Mouse (Mus musculus): ENCODE measurements around the gene Foxp1. TPM values are rescaled to one million over a fixed set of nuclear protein-coding genes. Genes with fewer than 3 reads are reported as not detected.
A peak's percentile ranks its signal among the peaks of the same experiment; 100 is the strongest.

Foxp1 gene
- total RNA-seq, 4 experiments from 2014 or later = 143 to 189 (median 162) TPM

DNA sequence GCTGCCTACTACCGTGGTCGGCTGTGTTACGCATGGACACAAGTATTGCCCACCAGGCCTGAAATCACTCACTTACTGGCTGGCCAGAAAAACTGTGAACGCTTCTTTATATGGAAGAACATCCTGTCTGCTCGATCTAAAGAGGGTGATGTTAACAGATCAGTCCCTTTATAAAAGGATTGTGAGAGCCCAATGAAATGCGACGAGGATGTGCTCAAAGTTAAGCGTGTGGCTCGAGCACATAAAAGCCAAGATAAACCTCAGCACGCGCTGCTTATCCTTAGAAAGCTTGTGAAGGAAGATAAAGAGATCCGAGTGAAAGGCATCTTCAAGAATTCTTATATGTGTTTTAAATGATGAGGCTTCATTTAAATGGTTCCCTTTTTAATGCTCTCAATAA is 126.8 kb downstream of the Foxp1 start:
- no peak for DNase-seq (ENCODE audit: low spot score in 2 of 2)

DNA sequence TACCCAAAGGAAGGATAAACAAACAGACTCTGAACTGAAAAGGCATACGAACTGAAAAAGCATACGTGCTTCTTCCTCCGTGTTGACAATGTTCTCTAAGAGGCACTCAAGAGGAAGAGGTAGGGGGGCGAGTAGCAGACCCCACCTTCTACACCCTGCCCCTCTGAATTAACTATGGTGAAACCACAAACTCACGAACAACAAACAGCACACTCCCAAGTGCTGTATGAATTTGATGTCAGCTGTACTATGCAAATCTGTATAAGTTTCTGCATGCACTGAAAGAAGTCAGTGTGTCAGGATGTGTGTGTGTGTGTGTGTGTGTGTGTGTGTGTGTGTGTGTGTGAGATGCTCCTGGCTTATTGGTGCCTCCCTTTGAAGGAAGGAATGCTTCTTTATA is 127.7 kb downstream of the Foxp1 start:
- no peak for DNase-seq (ENCODE audit: low spot score in 2 of 2)

DNA sequence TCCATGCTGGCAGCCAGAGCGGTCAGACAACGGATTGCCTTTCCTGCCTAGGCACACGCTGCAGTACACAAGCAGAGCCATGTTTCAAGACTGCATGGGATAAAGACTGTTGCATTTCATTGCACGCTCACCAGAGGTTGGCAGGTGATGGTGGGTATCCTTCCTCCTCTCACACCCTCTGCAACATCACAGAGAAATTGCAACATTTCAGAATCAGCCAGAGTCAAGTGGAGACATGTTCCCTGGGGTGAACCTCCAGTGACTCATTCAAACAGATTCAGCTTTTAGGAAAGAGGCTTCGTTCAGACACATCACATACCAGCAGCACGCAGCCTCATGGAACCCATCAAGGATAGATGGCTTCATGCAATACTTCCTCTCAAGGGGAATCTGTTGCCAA is 130.0 kb downstream of the Foxp1 start:
- DNase-seq (ENCODE audit: low spot score in 2 of 2) = no peak

DNA sequence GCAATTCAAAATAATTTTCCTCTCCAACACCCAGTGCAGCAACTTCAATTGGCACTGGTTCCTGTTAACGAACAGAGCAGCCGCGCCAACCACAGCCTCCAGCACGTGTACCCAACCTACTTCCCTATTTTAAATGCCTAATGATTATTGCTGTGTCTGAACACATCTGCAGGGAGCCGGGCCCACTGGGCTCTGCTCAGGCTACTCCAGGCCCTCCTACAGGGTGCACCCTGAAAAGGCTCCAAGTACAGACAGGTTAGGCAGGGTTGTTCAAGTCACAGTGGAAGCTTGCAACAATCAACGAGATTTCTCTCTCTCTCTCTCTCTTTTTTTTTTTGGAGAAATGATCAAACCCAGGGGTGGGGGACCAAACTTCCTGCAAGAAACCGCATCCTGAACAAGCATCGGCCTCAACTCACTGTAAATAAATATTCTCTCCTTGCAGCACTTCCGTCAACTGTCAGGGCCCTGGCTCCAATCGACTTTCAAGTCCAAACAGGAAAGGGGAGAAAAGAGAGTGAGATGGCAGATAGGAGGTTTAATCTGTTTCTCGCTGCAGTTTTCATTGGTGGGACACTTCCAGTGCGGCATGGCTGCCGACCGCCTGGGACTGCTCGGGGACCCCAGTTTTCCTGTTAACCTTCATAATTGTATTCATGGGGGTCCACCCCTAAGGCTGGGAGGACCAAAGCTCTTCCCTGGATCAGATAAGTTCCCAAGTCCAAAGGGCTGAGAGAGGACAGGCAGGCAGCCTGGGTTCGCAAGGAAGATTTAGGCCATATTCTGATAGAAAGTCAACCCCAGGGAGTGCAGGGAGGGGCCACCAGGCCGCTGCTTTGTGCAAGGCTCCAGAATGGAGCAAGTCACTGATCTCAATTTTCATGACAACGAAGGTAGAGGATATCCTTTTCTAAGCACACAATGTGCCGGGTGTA is 133.5 kb downstream of the Foxp1 start:
- DNase-seq (ENCODE audit: low spot score in 2 of 2) = no peak

DNA sequence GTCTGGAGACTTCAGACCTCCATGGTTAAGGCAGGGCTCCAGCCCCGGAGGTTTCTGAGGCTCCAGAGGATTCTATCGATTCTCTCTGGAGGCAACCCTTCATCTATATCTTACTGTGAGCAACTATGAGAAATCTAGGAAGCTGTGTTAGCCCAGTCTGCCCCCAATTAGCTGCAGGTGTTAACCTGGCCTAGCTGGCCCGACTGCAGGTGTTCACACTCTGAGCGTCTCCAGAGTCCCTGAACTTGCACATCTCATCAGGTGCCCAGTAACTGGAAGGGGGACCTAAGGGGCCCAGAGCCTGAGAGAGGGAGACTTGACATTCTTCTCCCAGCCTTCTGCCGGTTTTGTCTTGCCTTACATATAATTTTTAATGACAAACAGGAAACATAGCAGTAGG is 134.5 kb downstream of the Foxp1 start:
- DNase-seq (ENCODE audit: low spot score in 2 of 2) = no peak

DNA sequence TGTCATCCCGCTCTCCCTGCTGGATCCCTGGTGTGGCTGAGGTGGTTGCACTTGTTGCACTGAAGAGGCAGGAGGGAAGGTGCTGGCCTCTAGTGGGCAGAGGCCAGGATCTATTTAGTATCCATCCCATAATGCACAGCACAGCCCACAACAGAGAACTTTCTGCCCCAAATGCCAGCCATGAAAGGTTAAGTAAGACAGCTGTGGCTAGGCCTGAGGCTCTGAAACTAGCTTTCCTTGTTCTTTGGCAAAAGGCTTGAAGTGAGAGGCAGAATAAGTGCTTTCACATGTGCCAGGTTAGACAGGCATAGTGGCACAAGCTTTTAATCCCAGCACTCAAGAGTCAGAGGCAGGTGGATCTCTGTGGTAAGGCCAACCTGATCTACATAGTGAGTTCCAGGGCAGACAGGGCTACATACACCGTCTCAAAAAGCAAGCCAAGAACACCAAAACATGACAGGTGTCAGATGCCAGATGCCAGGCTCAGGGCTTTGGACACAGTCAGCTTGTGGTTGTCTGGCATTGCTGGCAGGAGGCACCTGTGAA is 137.4 kb downstream of the Foxp1 start:
- no peak for DNase-seq (ENCODE audit: low spot score in 2 of 2)

DNA sequence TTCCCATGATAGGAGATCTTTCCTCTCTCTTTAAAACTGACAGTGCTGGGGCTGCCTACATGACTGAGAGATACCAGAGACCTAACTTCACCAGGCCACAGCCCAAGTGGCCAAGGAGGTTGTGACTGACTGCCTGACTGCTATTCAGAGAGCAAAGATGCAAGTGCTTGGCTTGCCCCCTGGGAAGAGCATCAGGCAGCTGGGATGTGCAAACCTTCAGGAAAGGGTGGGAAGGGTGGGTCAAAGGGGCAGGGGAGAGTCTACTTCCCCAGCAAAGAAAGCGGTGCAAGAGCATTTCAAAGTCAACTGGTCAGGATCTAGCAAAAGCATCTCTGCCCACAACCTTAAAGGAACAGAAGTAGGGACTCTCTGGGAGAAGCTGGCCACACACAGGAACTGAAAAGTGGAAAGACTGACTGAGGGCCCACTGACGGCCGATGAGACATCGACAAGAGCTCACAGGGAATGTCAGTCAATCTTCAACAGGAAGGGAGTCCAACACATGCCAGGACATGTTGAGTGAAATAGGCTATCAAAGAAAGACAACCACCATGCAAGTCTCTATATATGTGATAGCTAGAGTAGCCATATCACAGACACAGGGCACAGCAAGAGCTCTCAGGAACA is 138.6 kb downstream of the Foxp1 start:
- no peak for DNase-seq (ENCODE audit: low spot score in 2 of 2)

DNA sequence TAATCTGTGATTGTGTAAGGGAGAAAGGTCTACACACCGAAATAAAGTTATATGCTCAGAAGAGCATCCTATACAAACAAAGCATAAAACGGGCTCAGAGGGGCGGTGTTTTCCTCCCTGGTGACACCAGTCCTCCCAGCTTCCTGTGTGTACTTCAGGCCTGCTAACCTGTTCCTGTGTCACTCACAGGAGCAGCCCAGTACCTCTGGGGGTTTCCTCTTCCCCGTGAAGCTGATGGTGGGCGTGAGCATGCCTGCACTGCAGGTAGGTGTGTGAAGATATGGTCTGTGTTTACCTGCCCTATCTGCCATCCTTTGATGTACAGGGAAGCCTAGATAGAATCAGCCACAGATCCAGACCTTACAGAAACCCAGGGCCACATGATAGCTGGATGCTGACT is 142.4 kb downstream of the Foxp1 start:
- DNase-seq (ENCODE audit: low spot score in 2 of 2) = no peak

DNA sequence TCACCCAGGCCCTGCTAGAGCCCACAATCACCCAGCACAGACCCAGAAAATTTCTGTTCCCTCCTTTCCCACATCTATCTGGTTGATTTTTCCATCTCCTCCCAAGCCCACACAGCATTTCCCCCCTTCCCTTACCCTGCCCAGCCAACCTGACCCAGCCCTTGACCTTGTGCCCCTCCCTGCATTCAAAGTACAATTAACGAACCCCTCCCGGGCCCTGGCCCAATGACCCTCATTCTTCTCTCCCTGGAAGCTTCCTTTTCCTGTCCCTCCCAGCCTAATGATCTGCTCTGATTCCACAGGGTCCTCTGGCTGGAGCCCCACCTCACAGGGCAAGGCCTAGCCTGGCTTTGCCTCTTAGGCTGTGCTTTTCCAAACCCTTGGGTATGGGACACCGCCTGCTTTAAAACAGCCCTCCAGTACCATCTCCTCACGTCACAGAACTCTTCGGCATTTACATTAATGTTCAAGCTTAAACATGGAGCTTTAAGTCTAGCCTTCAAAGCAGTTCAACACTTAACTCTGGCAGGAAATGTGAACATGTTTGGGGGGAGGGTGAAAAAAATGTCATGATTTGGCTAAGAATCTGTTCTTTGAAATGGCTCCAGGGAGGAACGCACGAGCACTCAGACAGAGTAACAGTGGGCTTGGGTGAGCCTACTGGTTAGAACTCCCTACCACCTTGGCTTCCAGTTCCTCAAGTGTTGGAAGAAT is 143.4 kb downstream of the Foxp1 start:
- DNase-seq (ENCODE audit: low spot score in 2 of 2) = no peak

DNA sequence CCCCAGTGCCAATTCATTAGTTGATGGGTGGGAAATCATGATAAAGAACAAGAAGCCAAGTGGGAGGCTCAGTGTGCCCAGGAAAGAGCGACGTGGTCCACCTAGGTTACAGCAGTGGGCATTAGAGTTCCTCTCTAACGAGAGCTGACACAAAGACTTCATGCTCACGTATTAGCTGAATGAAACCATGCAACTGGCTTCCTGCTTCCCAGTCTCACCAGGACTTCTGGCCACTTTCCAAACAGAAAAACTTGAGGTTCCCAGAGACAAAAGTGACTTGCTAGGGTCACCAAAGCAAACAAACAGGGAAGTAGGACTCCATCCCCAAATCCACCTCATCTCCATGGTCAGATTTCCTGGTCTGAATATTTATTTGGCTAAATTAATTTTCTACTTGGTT is 144.8 kb downstream of the Foxp1 start:
- no peak for DNase-seq (ENCODE audit: low spot score in 2 of 2)

DNA sequence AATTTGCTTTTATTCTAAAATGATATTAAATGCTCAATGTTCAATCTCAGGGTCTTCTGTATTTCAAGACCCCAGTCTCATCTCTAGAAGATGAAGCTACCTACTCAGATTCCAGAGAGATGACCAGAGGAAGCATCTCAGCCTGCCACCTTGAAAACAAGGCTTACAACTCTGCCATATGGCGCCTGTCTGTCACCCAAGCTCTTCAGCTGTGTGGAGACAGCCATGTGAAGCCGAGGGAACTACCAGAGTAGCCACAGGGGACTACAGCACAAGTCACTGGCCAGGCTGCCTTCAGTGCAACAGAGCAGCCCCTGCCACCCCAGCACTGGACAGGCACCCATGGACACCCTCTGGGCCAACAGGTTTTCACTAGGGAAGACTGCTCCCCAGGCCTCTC is 145.4 kb downstream of the Foxp1 start:
- DNase-seq (ENCODE audit: low spot score in 2 of 2) = no peak

DNA sequence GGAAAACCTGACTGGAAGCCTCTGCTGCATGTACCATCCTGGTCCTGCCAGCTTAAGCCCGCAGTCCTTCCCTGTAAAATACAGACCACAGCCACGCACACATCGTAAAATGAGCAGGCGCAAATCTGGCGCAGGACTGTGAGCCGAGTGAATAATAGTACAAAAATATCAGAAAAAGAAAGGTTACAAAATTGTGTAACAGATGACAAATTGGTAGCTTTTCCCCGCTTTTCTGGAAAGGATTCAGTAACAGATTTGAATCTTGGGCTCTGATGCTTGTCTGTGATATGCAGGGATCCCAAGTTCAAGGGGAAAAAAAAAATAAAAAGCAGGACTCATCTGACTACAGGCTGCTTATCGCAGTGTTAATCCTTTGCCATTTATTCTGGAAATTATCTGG is 145.8 kb downstream of the Foxp1 start:
- DNase-seq (ENCODE audit: low spot score in 2 of 2) = no peak

DNA sequence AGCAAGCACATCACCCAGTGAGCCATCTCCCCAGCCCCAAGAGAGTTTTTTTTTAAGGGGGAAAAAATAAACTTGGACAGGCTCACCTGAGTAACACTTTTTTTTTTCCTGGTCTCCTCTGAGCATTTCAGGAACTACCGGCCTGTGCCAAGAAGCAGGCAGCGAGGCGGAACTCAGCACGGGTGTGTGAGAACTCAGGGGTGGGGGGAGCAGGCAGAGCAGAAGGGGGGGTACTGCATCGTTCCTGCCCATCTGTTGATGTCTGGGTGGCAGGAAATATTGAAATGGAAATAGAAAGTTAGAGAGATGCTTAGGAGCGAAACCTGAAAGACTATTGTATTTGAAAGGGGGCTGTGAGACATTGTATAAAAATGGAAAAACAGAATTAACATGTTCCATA is 146.7 kb downstream of the Foxp1 start:
- DNase-seq (ENCODE audit: low spot score in 2 of 2) = peak in 1 of 2 experiments; percentile 45

DNA sequence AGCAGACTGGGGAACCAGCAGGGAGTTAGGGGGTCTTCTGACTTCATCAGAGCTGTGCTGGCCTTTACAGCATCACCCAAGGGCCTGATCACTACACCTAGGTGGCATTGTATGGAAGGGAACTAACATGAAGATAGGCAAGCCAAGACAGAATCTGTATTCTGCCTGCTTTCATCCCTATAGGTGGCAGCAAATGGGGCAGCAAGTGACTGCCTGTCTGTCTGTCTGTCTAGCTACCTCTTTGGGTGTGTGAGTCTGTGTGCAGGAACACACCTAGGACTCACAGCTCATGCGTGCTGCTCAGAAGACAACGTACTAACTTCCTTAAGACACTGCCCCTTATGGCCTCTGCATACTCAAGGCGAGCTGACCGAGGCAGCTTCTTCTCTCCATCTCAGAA is 147.1 kb downstream of the Foxp1 start:
- no peak for DNase-seq (ENCODE audit: low spot score in 2 of 2)

DNA sequence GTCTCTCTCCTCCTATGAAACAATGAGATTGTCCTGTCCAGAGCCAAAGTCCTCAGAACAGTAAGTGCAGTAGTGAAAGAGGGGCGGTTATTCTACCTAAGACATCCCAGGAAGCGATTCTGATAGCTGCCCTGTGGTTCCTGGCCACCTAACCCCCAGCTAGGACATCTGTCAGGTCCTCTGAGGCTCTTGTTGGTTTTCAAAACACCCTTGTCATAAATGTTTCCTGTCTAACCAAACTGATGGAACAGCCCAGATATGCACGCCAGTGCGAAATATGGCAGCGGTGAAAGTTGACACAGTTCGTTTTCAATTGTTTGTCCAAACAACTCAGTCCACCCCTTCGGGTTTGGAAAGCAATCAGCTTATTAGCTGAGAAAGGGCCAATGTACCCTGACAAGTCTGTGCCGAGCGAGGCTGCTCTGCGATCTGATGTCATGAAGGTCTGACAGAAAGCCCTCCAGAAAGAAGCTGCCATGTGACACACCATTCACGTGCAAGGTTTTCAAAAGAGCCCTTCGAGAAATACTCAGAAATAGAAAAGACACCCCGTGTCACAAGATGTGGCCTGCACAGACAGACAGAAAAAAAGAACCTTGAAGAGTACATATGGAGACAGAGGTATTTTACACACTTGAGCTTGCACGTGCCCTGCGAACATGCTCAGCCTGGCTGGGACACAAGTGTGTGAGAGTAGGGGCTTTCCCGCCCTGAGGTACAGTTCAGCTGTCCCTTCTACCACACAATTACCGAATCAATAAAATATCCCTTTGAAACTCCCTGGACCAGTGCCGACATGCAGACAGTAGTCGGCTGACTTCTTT is 147.9 kb downstream of the Foxp1 start:
- no peak for DNase-seq (ENCODE audit: low spot score in 2 of 2)

DNA sequence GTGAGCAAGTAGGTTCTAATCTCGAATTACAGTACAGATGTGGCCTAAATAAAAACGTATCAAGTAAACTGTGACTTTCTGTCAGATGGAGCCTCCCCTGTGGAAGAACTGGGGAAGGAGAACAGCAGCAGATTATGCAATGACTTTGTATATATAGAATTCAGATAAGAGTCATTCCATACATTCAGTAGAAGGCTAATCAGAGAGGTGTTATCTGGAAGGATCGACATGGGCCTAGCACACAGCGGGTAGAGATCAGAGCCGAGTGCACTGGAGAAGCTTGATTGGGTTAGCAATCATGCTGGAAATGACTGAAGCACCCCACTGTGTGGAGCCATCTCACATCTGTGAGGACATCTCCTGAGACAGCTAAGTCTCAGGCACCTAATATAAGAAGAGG is 150.1 kb downstream of the Foxp1 start:
- DNase-seq (ENCODE audit: low spot score in 2 of 2) = no peak

DNA sequence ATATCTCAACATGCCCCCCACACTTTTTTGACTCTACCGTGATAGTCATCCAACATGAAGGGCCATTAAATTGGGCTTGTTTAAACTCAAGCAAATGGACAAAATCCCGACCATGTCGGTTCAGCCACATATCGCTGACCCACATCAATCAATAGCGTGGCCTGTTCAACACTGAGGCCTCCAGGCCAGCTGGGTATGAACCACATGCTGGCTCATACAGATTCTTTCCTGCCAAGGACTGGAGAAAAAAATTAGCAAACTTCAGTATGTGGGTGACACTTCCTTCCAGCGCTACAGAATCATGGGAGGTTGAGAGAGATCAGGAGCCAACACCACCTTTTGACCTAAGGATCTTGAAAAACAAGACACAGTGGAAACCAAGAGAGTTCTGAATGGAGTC is 150.5 kb downstream of the Foxp1 start:
- no peak for DNase-seq (ENCODE audit: low spot score in 2 of 2)

DNA sequence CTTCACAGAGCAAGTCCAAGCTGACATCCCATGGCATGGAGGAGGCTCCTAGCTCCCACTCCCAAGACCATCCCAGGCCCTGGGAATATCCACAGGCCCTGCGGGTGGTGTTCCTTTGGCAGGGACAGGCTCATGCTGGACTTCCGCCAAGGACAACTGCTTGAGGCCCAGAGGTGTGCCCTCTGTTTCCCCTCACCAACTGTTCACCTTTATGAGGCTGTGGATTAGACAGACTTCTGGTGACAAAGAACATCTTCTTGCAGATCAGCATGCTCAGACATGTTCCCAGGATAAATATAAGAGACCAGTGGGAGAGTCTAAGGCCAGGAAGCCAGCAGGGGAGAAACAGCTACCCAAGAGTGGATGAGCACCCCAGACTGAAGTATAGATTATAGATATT is 152.6 kb downstream of the Foxp1 start:
- DNase-seq (ENCODE audit: low spot score in 2 of 2) = no peak

DNA sequence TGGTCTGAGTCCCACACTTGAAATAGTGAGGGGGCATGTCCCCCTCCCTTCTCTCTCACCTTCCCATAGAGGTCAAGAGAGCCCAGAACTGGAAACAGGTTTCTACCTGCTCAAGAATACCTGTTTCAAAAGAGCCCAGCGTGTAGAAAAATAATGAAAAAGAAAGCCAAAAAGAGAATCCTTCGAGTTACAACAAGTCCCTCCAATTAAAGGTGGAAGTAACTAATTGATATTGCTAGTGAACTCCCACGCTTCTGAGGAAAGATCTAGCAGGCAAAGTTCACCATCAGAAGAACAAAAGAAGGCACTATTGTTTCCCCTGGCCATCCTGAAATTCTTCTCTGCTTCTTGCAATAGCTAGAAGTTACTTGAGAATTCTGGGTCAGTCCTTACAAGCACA is 153.4 kb downstream of the Foxp1 start:
- DNase-seq (ENCODE audit: low spot score in 2 of 2) = no peak

DNA sequence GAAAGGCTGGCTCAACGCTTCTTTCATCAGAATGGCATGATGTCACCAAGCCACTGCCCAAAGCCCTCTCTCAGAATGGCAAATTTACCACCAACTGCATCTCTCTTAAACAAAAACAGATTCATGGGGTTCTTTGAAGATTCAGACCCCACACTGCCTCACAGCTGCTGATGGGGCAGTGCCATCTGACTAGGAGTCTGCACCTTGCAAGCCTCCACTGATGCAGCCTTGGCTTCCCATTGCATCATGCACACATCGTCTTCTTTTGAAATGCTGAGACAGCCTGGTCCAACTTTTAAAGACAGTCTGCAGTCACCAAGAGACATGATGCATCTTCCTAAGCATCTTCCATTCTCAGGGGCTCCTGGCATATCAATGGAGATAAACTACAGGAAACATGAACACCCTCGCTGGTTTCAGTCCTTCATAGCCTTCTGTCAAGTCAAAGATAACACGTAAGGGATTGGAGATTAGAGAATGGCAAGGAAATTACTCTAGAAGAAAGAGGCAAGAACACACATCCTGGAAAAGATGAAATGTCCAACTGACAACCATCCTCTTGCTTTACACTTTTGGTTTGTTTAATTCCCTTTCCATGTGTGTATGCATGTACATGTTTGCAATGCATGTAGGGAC is 154.3 kb downstream of the Foxp1 start:
- DNase-seq (ENCODE audit: low spot score in 2 of 2) = no peak

DNA sequence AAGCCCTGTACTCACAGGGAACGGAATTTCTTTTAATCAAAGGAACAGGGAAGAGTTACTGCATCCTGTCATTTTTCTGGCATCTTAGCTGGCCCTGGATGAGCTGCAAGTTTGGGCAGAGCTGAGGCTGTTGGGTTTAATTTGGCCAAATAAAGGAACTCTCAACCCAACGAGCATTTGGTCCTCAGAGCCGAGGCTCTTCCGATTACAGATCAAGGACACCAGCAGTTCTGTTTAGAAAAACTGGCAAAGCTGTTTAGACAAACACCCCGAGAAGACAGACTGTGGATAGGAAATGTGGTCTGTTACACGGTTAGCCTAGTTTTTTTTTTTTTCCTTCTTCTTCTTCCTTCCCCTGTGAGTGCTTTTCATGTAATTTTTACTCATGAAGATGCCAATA is 158.0 kb downstream of the Foxp1 start:
- DNase-seq (ENCODE audit: low spot score in 2 of 2) = no peak

Measured in left cerebral cortex, adult 8-10 months (tissue).